Mouse (Mus musculus): Measurements from ENCODE around the gene Sp100. TPM values are rescaled to one million over a fixed set of nuclear protein-coding genes. Genes with fewer than 3 reads are reported as not detected.

Gene Sp100
- polyA plus RNA-seq, 1 experiment, result 38.5 TPM

DNA sequence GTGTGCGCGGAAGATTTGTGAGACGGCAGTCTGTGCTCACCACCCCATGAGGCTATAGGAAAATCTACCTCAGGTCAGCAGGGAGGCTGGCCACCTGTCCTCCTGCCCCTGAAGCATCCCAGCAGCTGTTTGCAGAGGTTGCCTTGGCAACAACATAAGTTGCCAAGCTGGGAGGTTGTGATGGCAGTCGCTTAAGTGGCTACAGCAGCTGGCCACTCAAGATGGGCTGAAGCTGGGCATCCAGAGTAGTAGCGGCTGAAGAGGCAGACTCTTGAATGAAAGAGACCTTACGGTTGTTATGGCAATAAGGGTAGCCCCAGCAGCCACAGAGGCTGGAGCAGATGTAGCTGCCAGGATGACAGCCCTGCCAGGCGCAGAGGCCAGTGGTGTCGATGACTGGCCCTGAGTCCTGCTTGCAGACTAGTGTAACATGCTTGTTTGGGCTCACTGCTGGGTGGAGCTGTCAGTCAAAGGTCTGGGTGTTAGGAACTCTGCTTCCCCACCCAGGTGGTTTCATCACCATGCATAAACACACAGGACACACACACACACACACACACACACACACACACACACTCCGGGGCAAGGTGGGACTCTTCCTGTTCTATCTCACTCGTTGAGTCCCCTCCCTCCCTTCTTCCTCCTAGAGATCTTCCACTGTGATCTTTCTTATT, 70.6 kb downstream of the Sp100 start:
- no peaks in the 10 kb centered on the region for H3K27me3 ChIP-seq (ENCODE audit: control insufficient read depth, insufficient read depth, low read length)
- 75% methylated on average over 10 of the region's 10 CpGs for WGBS
- DNase-seq (ENCODE audit: low read depth in 1 of 2, low spot score in 2 of 2), result no peak
- TF ChIP-seq POLR2A (IDR thresholded peaks at IDR 0.05; ENCODE audit: low read depth, low read length) (no peak), CTCF (IDR thresholded peaks at IDR 0.05; ENCODE audit: extremely low read depth, insufficient read depth, insufficient read length, insufficient replicate concordance) (no peak)
- no peak overlapping the region for H3K4me3 ChIP-seq (ENCODE audit: extremely low read depth, insufficient read depth, insufficient read length)
- peaks cover 30% of the 10 kb centered on the region for H3K36me3 ChIP-seq (ENCODE audit: control insufficient read depth, insufficient read depth, low read length)
- H3K27ac ChIP-seq (ENCODE audit: insufficient read depth, low read length), result peak overlapping the region; percentile 30
- no peaks in the 10 kb centered on the region for H3K4me1 ChIP-seq (ENCODE audit: control insufficient read depth, insufficient read depth, insufficient read length)

GRCm38 (mm10) chr1:85730471-85730870, 80.7 kb downstream of the Sp100 start:
- H3K36me3 ChIP-seq (ENCODE audit: control insufficient read depth, insufficient read depth, low read length), result peaks cover 18% of the 10 kb centered on the region
- no peak for TF ChIP-seq POLR2A (IDR thresholded peaks at IDR 0.05; ENCODE audit: low read depth, low read length)
- TF ChIP-seq CTCF (IDR thresholded peaks at IDR 0.05; ENCODE audit: extremely low read depth, insufficient read depth, insufficient read length, insufficient replicate concordance), result no peak
- 75% methylated on average over 6 of the region's 6 CpGs for whole genome bisulfite sequencing
- peaks cover 18% of the 10 kb centered on the region for H3K4me1 ChIP-seq (ENCODE audit: control insufficient read depth, insufficient read depth, insufficient read length)
- no peak overlapping the region for H3K4me3 ChIP-seq (ENCODE audit: extremely low read depth, insufficient read depth, insufficient read length)
- no peak for DNase-seq (ENCODE audit: low read depth in 1 of 2, low spot score in 2 of 2)
- no peaks in the 10 kb centered on the region for H3K27me3 ChIP-seq (ENCODE audit: control insufficient read depth, insufficient read depth, low read length)
- H3K27ac ChIP-seq (ENCODE audit: insufficient read depth, low read length), result no peak overlapping the region; the same call in 1 of the 2 replicates

- 23% methylated on average over 3 of the region's 3 CpGs for WGBS
- Histone ChIP-seq H3K27ac (ENCODE audit: insufficient read depth, low read length) (peak overlapping the region; percentile 67), H3K27me3 (ENCODE audit: control insufficient read depth, insufficient read depth, low read length) (no peaks in the 10 kb centered on the region), H3K4me3 (ENCODE audit: extremely low read depth, insufficient read depth, insufficient read length) (no peak overlapping the region), H3K4me1 (ENCODE audit: control insufficient read depth, insufficient read depth, insufficient read length) (peaks cover 18% of the 10 kb centered on the region), H3K36me3 (ENCODE audit: control insufficient read depth, insufficient read depth, low read length) (peaks cover 13% of the 10 kb centered on the region)
- no peak for TF ChIP-seq POLR2A (IDR thresholded peaks at IDR 0.05; ENCODE audit: low read depth, low read length)
- no peak for TF ChIP-seq CTCF (IDR thresholded peaks at IDR 0.05; ENCODE audit: extremely low read depth, insufficient read depth, insufficient read length, insufficient replicate concordance)
- peak in 1 of 2 experiments; percentile 32 for DNase-seq (ENCODE audit: low read depth in 1 of 2, low spot score in 2 of 2)
Observed at GRCm38 (mm10) chr1:85732581-85732980, 82.8 kb downstream of the Sp100 start.

GRCm38 (mm10) chr1:85734511-85734910, 84.7 kb downstream of the Sp100 start:
- TF ChIP-seq CTCF (IDR thresholded peaks at IDR 0.05; ENCODE audit: extremely low read depth, insufficient read depth, insufficient read length, insufficient replicate concordance) (no peak), POLR2A (IDR thresholded peaks at IDR 0.05; ENCODE audit: low read depth, low read length) (no peak)
- 0% methylated on average over 1 of the region's 1 CpGs for WGBS
- peaks cover 18% of the 10 kb centered on the region for H3K4me1 ChIP-seq (ENCODE audit: control insufficient read depth, insufficient read depth, insufficient read length)
- H3K4me3 ChIP-seq (ENCODE audit: extremely low read depth, insufficient read depth, insufficient read length), result no peak overlapping the region
- peaks cover 9% of the 10 kb centered on the region for H3K36me3 ChIP-seq (ENCODE audit: control insufficient read depth, insufficient read depth, low read length)
- no peaks in the 10 kb centered on the region for H3K27me3 ChIP-seq (ENCODE audit: control insufficient read depth, insufficient read depth, low read length)
- H3K27ac ChIP-seq (ENCODE audit: insufficient read depth, low read length), result peak overlapping the region; percentile 82
- DNase-seq (ENCODE audit: low read depth in 1 of 2, low spot score in 2 of 2), result no peak

DNA sequence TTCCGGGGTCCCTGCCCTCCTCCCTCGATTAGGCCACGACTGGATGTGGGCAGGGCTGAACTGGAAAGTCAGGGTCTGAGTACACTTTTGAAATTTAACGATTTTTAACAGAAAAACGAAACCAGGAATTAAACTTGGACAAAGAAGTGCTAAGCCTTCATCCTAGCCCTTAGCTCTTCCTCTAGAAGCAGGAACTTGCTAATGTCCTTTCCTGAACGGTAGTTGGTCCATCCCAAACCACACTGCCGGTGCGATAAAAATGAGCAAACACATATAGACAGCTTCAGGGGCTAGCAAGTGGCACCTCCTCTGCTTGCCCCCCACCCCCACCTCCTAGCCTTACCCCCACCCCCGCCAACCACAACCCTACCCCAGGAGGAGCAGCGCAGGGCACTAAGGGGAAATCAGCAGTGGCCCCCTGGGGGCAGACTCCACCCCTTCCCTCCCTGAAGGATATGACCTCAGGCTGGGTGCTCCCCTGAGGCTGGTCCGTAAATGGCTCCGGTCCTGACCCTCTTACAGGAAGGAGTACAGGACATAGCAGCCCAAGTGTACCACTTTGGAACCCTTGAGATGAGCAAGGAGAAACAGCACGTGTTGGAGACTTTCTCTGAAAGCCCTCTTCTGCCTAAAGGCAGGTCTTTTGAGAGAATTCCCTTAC, 85.8 kb downstream of the Sp100 start:
- peak; percentile 81 to 83 for DNase-seq (ENCODE audit: low read depth in 1 of 2, low spot score in 2 of 2)
- peaks cover 8% of the 10 kb centered on the region for H3K36me3 ChIP-seq (ENCODE audit: control insufficient read depth, insufficient read depth, low read length)
- peaks cover 14% of the 10 kb centered on the region for H3K4me1 ChIP-seq (ENCODE audit: control insufficient read depth, insufficient read depth, insufficient read length)
- no peaks in the 10 kb centered on the region for H3K27me3 ChIP-seq (ENCODE audit: control insufficient read depth, insufficient read depth, low read length)
- WGBS, result 3% methylated on average over 13 of the region's 13 CpGs
- peak overlapping the region; percentile 77 for H3K4me3 ChIP-seq (ENCODE audit: extremely low read depth, insufficient read depth, insufficient read length)
- H3K27ac ChIP-seq (ENCODE audit: insufficient read depth, low read length), result peak overlapping the region; percentile 99
- TF ChIP-seq CTCF (IDR thresholded peaks at IDR 0.05; ENCODE audit: extremely low read depth, insufficient read depth, insufficient read length, insufficient replicate concordance), result no peak
- TF ChIP-seq POLR2A (IDR thresholded peaks at IDR 0.05; ENCODE audit: low read depth, low read length), result peak; percentile 70

- peak; percentile 84 to 85 for DNase-seq (ENCODE audit: low read depth in 1 of 2, low spot score in 2 of 2)
- WGBS, result 29% methylated on average over 18 of the region's 18 CpGs
Observed at GRCm38 (mm10) chr1:85736355-85737184, 86.8 kb downstream of the Sp100 start.

More at GRCm38 (mm10) chr1:85736355-85737184, 86.8 kb downstream of the Sp100 start:
- TF ChIP-seq CTCF (IDR thresholded peaks at IDR 0.05; ENCODE audit: extremely low read depth, insufficient read depth, insufficient read length, insufficient replicate concordance) (peak; percentile 77; the same call in 1 of the 2 replicates), POLR2A (IDR thresholded peaks at IDR 0.05; ENCODE audit: low read depth, low read length) (peak; percentile 50)
- peaks cover 13% of the 10 kb centered on the region for H3K4me1 ChIP-seq (ENCODE audit: control insufficient read depth, insufficient read depth, insufficient read length)
- peak overlapping the region; percentile 99 for H3K27ac ChIP-seq (ENCODE audit: insufficient read depth, low read length)
- H3K4me3 ChIP-seq (ENCODE audit: extremely low read depth, insufficient read depth, insufficient read length), result peak overlapping the region; percentile 77
- no peaks in the 10 kb centered on the region for H3K27me3 ChIP-seq (ENCODE audit: control insufficient read depth, insufficient read depth, low read length)
- peaks cover 5% of the 10 kb centered on the region; the same call in 1 of the 2 replicates for H3K36me3 ChIP-seq (ENCODE audit: control insufficient read depth, insufficient read depth, low read length)

Measured in spleen, adult 2 months (tissue).